Mouse (Mus musculus): ENCODE measurements around the gene Plekha5.

DNA sequence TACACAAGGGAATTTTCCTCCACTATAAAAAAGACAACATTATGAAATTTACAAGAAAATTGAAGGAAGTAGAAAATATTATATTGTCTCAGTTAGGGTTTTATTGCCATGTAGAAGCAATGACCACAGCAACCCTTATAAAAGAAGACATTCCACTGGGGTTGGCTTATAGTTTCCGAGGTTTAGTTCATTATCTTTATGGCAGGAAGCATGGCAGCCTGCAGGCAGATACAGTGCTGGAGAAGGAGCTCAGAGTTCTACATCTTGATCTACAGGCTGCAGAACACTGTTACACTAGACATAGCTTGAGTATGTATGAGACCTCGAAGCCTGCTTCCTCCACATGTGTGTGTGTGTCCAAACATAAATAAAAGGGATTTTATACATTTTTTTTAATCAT, 43.3 kb upstream of the Plekha5 start:
- TF ChIP-seq POLR2A (IDR thresholded peaks at IDR 0.05; ENCODE audit: extremely low read depth, insufficient read depth, low read length) = no peak
- no peak for TF ChIP-seq CTCF (IDR thresholded peaks at IDR 0.05; ENCODE audit: low read depth, low read length)

Measured in liver, adult 2 months (tissue).